Mouse (Mus musculus) forebrain, embryonic 14.5 days (tissue): ENCODE measurements at regions not wholly inside any gene's neighbourhood (a gene's known extent, or its start where the extent isn't known, plus 50 kb on each side); places are given as distances from the start of the nearest gene placed in this dataset.
A peak's percentile ranks its signal among the peaks of the same experiment; 100 is the strongest.

Experiments
- ATAC-seq: fragments of 200-750 bp; cut with Nextera tagmentation; 2 replicates; pipeline ENCODE4 v1.8.0; 2017; ENCODE audit warnings: mild to moderate bottlenecking, moderate library complexity
- DNase-seq: peaks from one replicate; pipeline ENCODE4 v3.0.0-alpha.2; 2015; ENCODE audit warnings: low spot score
- H3K27ac ChIP-seq: fragments of 300-500 bp; sonication (generic); 2 replicates; pipeline ENCODE4 v1.5.1; 2014; ENCODE audit warnings: low read depth, mild to moderate bottlenecking, control low read depth, low read length, moderate library complexity
- H3K27me3 ChIP-seq: fragments of 300-500 bp; sonication (generic); replicated peaks from 2 replicates; pipeline ENCODE4 v1.6.1; 2014; ENCODE audit warnings: low read length, control low read depth, mixed read lengths; ENCODE audit not compliant: control insufficient read depth, insufficient read depth
- H3K36me3 ChIP-seq: fragments of 300-500 bp; sonication (generic); 2 replicates; pipeline ENCODE4 v1.6.1; 2014; ENCODE audit warnings: low read length, control low read depth; ENCODE audit not compliant: control insufficient read depth, insufficient read depth
- H3K4me1 ChIP-seq: fragments of 300-500 bp; sonication (generic); 2 replicates; pipeline ENCODE4 v1.6.1; 2014; ENCODE audit warnings: antibody characterized with exemption, low read length, control low read depth; ENCODE audit not compliant: control insufficient read depth, insufficient read depth
- H3K4me2 ChIP-seq: fragments of 300-500 bp; sonication (generic); 2 replicates; pipeline ENCODE4 v1.6.1; 2014; ENCODE audit warnings: mild to moderate bottlenecking, control low read depth, low read length
- H3K4me3 ChIP-seq: fragments of 300-500 bp; sonication (generic); 2 replicates; pipeline ENCODE4 v1.5.1; 2014; ENCODE audit warnings: low read depth, low read length, control low read depth
- H3K9ac ChIP-seq: fragments of 300-500 bp; sonication (generic); 2 replicates; pipeline ENCODE4 v1.6.1; 2014; ENCODE audit warnings: mild to moderate bottlenecking, low read length, control low read depth, moderate library complexity
- H3K9me3 ChIP-seq: fragments of 300-500 bp; sonication (generic); replicated peaks from 2 replicates; pipeline ENCODE4 v1.6.1; 2016; ENCODE audit warnings: low read length, control low read depth, mixed read lengths; ENCODE audit not compliant: control insufficient read depth
- WGBS: fragments of 180-500 bp; shearing (Covaris S2); extraction: QIAGEN DNeasy Blood & Tissue Kit; methylation state at CpG from one replicate; pipeline ENCODE4 v1.1.7; 2014; 5-methylcytosine and 5-hydroxymethylcytosine counted together

DNA sequence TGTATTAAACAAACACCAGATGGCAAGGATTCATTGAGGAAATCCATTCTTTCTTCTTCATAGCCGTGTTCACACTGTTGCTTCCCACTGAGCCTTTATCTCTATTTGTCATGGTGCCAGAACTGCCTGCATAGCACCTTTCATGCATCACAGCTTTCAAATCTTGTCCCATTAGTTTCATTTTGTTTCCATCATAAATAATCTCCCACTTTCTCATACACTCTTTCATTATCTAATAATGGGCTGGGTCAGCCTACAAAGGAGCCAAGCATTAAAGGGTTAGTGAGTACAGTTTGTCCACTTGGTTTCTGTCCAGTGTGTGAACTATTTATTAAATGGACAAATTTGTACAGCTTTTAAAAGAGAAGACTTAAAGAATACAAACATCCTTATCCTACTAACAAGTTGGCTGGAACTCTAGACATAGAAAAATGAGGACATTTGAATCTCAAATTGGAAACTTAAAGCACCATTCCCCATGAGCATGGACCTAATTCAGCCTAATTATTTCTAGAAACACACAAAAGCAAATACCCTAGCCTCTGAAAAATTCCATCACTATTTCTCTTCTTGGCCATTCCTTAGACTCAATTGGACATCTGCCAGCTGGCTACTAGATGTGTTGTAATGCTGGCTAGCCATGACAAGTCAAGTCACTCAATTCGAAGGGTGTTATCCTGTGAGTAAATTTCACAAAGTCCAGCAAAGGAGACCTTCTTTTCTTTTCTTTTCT is 589.8 kb downstream of the Gm43517 start:
- Histone ChIP-seq H3K4me3 (no peak overlapping the region), H3K4me1 (peaks cover 4% of the 10 kb centered on the region; the same call in 1 of the 2 replicates), H3K9ac (no peak overlapping the region), H3K27me3 (no peaks in the 10 kb centered on the region), H3K27ac (peak overlapping the region; percentile 27; the same call in 1 of the 2 replicates), H3K4me2 (no peak overlapping the region), H3K9me3 (no peaks in the 10 kb centered on the region), H3K36me3 (no peaks in the 10 kb centered on the region)
- DNase-seq = peak; percentile 90
- WGBS = 8% methylated on average over 2 of the region's 2 CpGs
- ATAC-seq = peak; percentile 88

- DNase-seq (peak; percentile 9), ATAC-seq (peak; percentile 49; the same call in 1 of the 2 replicates)
- 5% methylated on average over 1 of the region's 1 CpGs for WGBS
- Histone ChIP-seq H3K4me2 (no peak overlapping the region), H3K27ac (no peak overlapping the region), H3K27me3 (no peaks in the 10 kb centered on the region), H3K36me3 (no peaks in the 10 kb centered on the region), H3K4me3 (no peak overlapping the region), H3K4me1 (peaks cover 4% of the 10 kb centered on the region; the same call in 1 of the 2 replicates), H3K9ac (no peak overlapping the region), H3K9me3 (no peaks in the 10 kb centered on the region)
Measured at GRCm38 (mm10) chr12:49975553-49975952, 590.6 kb downstream of the Gm43517 start.

GRCm38 (mm10) chr12:49992501-49993079 is 607.6 kb downstream of the Gm43517 start:
- ATAC-seq = no peak
- H3K9ac ChIP-seq = no peak overlapping the region
- no peaks in the 10 kb centered on the region for H3K27me3 ChIP-seq

GRCm38 (mm10) chr12:50038808-50039374 is 610.0 kb downstream of the Prkd1 start:
- no peak for DNase-seq
- Histone ChIP-seq H3K27ac (no peak overlapping the region), H3K4me1 (no peaks in the 10 kb centered on the region), H3K9me3 (no peaks in the 10 kb centered on the region), H3K9ac (no peak overlapping the region), H3K27me3 (no peaks in the 10 kb centered on the region), H3K36me3 (no peaks in the 10 kb centered on the region), H3K4me2 (no peak overlapping the region), H3K4me3 (no peak overlapping the region)
- WGBS = 91% methylated on average over 3 of the region's 3 CpGs
- ATAC-seq = no peak

More at GRCm38 (mm10) chr12:49992501-49993079, 607.6 kb downstream of the Gm43517 start:
- Histone ChIP-seq H3K4me3 (no peak overlapping the region), H3K36me3 (no peaks in the 10 kb centered on the region), H3K9me3 (no peaks in the 10 kb centered on the region), H3K27ac (no peak overlapping the region), H3K4me1 (no peaks in the 10 kb centered on the region), H3K4me2 (no peak overlapping the region)
- 68% methylated on average over 7 of the region's 7 CpGs for WGBS
- DNase-seq = peak; percentile 19

DNA sequence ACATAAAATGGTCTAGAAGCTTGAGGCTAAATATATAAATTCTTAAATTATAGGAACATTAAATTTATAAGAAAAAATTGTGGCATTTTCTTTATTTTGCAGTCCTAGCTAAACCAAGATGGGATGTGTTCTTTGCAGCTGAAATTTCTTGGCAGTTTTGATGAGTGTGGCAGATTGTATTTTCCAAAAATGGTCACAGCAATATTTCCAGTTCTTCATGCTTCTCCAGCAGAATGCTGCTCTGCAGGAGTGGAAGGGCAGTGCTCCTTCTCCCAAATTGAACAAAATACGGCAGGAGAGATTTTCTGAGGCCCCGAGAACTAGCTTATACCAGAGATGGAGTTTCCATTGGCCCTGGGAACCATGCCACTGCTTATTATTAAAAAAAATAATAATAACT is 587.6 kb downstream of the Prkd1 start:
- Histone ChIP-seq H3K4me2 (no peak overlapping the region), H3K36me3 (no peaks in the 10 kb centered on the region), H3K27ac (no peak overlapping the region), H3K27me3 (no peaks in the 10 kb centered on the region), H3K4me3 (no peak overlapping the region), H3K9me3 (no peaks in the 10 kb centered on the region), H3K9ac (no peak overlapping the region), H3K4me1 (no peaks in the 10 kb centered on the region)
- ATAC-seq = no peak
- 85% methylated on average over 2 of the region's 2 CpGs for whole genome bisulfite sequencing
- no peak for DNase-seq

DNA sequence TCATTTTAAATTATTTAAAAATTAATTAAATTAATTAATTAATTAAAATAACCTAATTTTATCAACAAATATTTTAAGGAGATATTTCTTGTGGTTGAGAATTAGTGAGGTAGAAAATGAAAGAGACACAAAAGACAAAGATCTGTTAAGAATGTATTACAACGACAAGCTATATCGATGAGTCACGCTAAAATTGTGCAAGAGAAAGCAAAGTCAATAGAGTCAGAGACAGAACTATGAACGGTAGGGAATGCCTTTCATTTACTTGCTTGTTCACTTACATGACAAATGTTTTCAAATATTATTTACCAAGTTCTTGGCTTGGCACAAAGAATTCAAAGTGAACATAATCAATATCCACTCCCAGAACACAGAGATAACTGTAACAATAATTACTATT is 582.5 kb downstream of the Prkd1 start:
- Histone ChIP-seq H3K9me3 (no peaks in the 10 kb centered on the region), H3K4me1 (no peaks in the 10 kb centered on the region), H3K9ac (no peak overlapping the region), H3K4me2 (no peak overlapping the region), H3K4me3 (no peak overlapping the region), H3K27ac (no peak overlapping the region), H3K27me3 (no peaks in the 10 kb centered on the region), H3K36me3 (no peaks in the 10 kb centered on the region)
- DNase-seq = no peak
- 95% methylated on average over 4 of the region's 4 CpGs for WGBS
- no peak for ATAC-seq

DNA sequence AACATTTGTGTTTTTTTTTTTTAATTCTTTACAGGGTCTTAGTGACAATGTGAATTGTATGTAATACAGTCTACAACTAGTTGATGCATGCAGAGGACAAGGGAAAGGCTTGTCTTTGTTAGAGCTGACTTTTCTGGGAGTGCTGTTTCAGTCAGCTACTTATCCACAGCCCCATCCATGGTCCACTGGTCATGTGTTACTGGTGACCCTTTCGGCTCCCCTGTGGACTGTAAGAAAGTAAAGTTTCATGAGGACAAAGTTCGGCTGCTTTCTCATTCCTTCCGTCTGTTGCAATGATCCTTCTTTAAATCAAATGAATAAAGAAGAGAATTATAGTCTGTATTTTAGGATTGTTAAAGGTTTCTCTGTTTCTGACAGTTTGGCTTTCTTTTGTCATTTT is 577.1 kb downstream of the Prkd1 start:
- Histone ChIP-seq H3K4me3 (no peak overlapping the region), H3K36me3 (no peaks in the 10 kb centered on the region), H3K9me3 (no peaks in the 10 kb centered on the region), H3K27ac (no peak overlapping the region), H3K27me3 (no peaks in the 10 kb centered on the region), H3K9ac (no peak overlapping the region), H3K4me2 (no peak overlapping the region), H3K4me1 (peaks cover 3% of the 10 kb centered on the region)
- ATAC-seq (no peak), DNase-seq (no peak)
- 27% methylated on average over 3 of the region's 3 CpGs for WGBS

DNA sequence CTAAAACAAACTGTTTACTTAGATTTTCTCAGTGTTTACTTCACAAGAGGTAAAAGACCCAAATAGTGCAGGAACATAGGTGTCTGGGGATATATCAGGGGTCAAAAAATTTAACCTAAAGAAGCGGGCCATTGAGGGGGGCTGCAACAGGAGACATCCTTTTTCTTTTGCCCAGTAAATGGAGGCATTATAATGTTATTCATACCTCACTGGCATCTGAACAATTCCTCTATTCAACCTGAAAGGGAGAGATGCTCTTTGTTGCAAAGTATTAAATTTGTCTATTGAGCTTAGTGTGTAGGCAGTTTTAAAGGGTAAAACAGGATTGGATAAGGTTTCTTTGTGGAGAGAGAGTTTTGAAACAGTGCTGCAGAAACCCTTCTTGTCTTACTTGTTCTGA is 576.5 kb downstream of the Prkd1 start:
- no peak overlapping the region for H3K9ac ChIP-seq
- H3K27ac ChIP-seq = no peak overlapping the region
- DNase-seq (no peak), ATAC-seq (no peak)
- WGBS = 18% methylated on average over 1 of the region's 1 CpGs
- H3K36me3 ChIP-seq = no peaks in the 10 kb centered on the region
- H3K4me3 ChIP-seq = no peak overlapping the region
- H3K9me3 ChIP-seq = no peaks in the 10 kb centered on the region
- no peak overlapping the region for H3K4me2 ChIP-seq
- peaks cover 3% of the 10 kb centered on the region for H3K4me1 ChIP-seq
- H3K27me3 ChIP-seq = no peaks in the 10 kb centered on the region

GRCm38 (mm10) chr12:50073684-50074083 is 575.2 kb downstream of the Prkd1 start:
- ATAC-seq (no peak), DNase-seq (no peak)
- Histone ChIP-seq H3K36me3 (no peaks in the 10 kb centered on the region), H3K4me3 (no peak overlapping the region), H3K9ac (no peak overlapping the region), H3K27ac (no peak overlapping the region), H3K27me3 (no peaks in the 10 kb centered on the region), H3K4me1 (peaks cover 3% of the 10 kb centered on the region), H3K4me2 (no peak overlapping the region), H3K9me3 (no peaks in the 10 kb centered on the region)
- WGBS = 23% methylated on average over 2 of the region's 2 CpGs
